Mouse (Mus musculus) cerebellum, adult (tissue): ENCODE data around the gene Ccdc180.

Source experiments
- ATAC-seq: cut with Nextera tagmentation; 2 replicates; pipeline ENCODE4 v1.9.2; 2017; ENCODE audit warnings: mild to moderate bottlenecking, moderate library complexity, mixed read lengths; ENCODE audit not compliant: insufficient number of reproducible peaks, low FRiP score, low TSS enrichment

The Ccdc180 gene

GRCm38 (mm10) chr4:45890066-45890761 lies at the start of gene Ccdc180:
Ccdc180 (plus strand) TSS chr4:45890303.
- ATAC-seq: no peak

GRCm38 (mm10) chr4:45844355-45844754 lies 45.7 kb upstream of the Ccdc180 start:
- ATAC-seq: no peak

GRCm38 (mm10) chr4:45846263-45846662 lies 43.8 kb upstream of the Ccdc180 start:
- no peak for ATAC-seq

GRCm38 (mm10) chr4:45848109-45848824 lies 41.8 kb upstream of the Ccdc180 start, which contains the start of gene Stra6l:
Stra6l (plus strand) TSS chr4:45848664.
- ATAC-seq: no peak

GRCm38 (mm10) chr4:45848825-45849156 lies 41.3 kb upstream of the Ccdc180 start:
- no peak for ATAC-seq

GRCm38 (mm10) chr4:45849419-45849818 lies 40.7 kb upstream of the Ccdc180 start:
- no peak for ATAC-seq

- no peak for ATAC-seq
These were observed 38.5 kb upstream of the Ccdc180 start for GRCm38 (mm10) chr4:45851640-45852051.

GRCm38 (mm10) chr4:45853496-45854246 lies 36.4 kb upstream of the Ccdc180 start:
- no peak for ATAC-seq

- ATAC-seq: peak; percentile 56; the same call in 1 of the 2 replicates
These were observed 34.2 kb upstream of the Ccdc180 start for GRCm38 (mm10) chr4:45855803-45856424.

GRCm38 (mm10) chr4:45861160-45861559 lies 28.9 kb upstream of the Ccdc180 start:
- ATAC-seq: no peak

GRCm38 (mm10) chr4:45867416-45867815 lies 22.7 kb upstream of the Ccdc180 start:
- no peak for ATAC-seq

GRCm38 (mm10) chr4:45869021-45869815 lies 20.9 kb upstream of the Ccdc180 start:
- ATAC-seq: no peak

- ATAC-seq: no peak
These were observed 18.0 kb upstream of the Ccdc180 start for GRCm38 (mm10) chr4:45872147-45872546.

GRCm38 (mm10) chr4:45878929-45879328 lies 11.2 kb upstream of the Ccdc180 start:
- ATAC-seq: no peak

GRCm38 (mm10) chr4:45882521-45882920 lies 7.6 kb upstream of the Ccdc180 start:
- ATAC-seq: no peak

- no peak for ATAC-seq
These were observed 6.9 kb upstream of the Ccdc180 start for GRCm38 (mm10) chr4:45883250-45883649.

- ATAC-seq: no peak
These were observed 616 bp upstream of the Ccdc180 start for GRCm38 (mm10) chr4:45889487-45889886.

GRCm38 (mm10) chr4:45896425-45897081 lies 6.5 kb downstream of the Ccdc180 start:
- ATAC-seq: no peak

- no peak for ATAC-seq
These were observed 8.3 kb downstream of the Ccdc180 start for GRCm38 (mm10) chr4:45898413-45898812.
